Mouse (Mus musculus) midbrain, embryonic 11.5 days (tissue): ENCODE data around the gene Mnd1. TPM values are rescaled to one million over a fixed set of nuclear protein-coding genes. Genes with fewer than 3 reads are reported as not detected.

Experiments
- ATAC-seq: fragments of 200-750 bp; cut with Nextera tagmentation; 2 replicates; pipeline ENCODE4 v1.8.0; 2017; ENCODE audit warnings: moderate TSS enrichment, moderate library complexity; ENCODE audit not compliant: low FRiP score
- DNase-seq: peaks from one replicate; pipeline ENCODE4 v3.0.0; 2015; ENCODE audit warnings: low spot score; ENCODE audit errors: missing footprints
- H3K27ac ChIP-seq: fragments of 300-500 bp; sonication (generic); 2 replicates; pipeline ENCODE4 v1.5.1; 2014; ENCODE audit warnings: low read depth, low read length
- H3K27me3 ChIP-seq: fragments of 300-500 bp; sonication (generic); 2 replicates; pipeline ENCODE4 v1.6.1; 2014; ENCODE audit warnings: mild to moderate bottlenecking, low read length, moderate library complexity, mixed read lengths; ENCODE audit not compliant: control insufficient read depth, insufficient read depth
- H3K36me3 ChIP-seq: fragments of 300-500 bp; sonication (generic); 2 replicates; pipeline ENCODE4 v1.6.1; 2014; ENCODE audit warnings: mild to moderate bottlenecking, low read length, moderate library complexity, mixed read lengths; ENCODE audit not compliant: control insufficient read depth, insufficient read depth
- H3K4me1 ChIP-seq: fragments of 300-500 bp; sonication (generic); 2 replicates; pipeline ENCODE4 v1.6.1; 2014; ENCODE audit warnings: low read length; ENCODE audit not compliant: control insufficient read depth, insufficient read depth
- H3K4me2 ChIP-seq: fragments of 300-500 bp; sonication (generic); 2 replicates; pipeline ENCODE4 v1.6.1; 2014; ENCODE audit warnings: mild to moderate bottlenecking, moderate library complexity
- H3K4me3 ChIP-seq: fragments of 300-500 bp; sonication (generic); 2 replicates; pipeline ENCODE4 v1.5.1; 2014; ENCODE audit warnings: low read depth, low read length
- H3K9ac ChIP-seq: fragments of 300-500 bp; sonication (generic); 2 replicates; pipeline ENCODE4 v1.6.1; 2014; ENCODE audit warnings: low read length
- H3K9me3 ChIP-seq: fragments of 300-500 bp; sonication (generic); 2 replicates; pipeline ENCODE4 v1.6.1; 2016; ENCODE audit warnings: low read length; ENCODE audit not compliant: control insufficient read depth
- WGBS: fragments of 180-500 bp; shearing (Covaris S2); extraction: QIAGEN DNeasy Blood & Tissue Kit; methylation state at CpG from one replicate; pipeline ENCODE4 v1.1.7; 2014; 5-methylcytosine and 5-hydroxymethylcytosine counted together
- polyA plus RNA-seq: library from polyadenylated mRNA; unstranded; fragments of >200 nt; fragmentation: Nextera tagmentation; extraction: Ambion mirVana; gene quantifications from 2 replicates; pipeline ENCODE4 v1.2.1, GENCODE M21; 2014

The Mnd1 gene
- polyA plus RNA-seq = 9.0 and 10.8 TPM in 2 replicates

GRCm38 (mm10) chr3:84155558-84156006 lies at the start of gene Mnd1:
Mnd1 (minus strand) TSS chr3:84155786.
- peak; percentile 99 for DNase-seq
- WGBS = 1% methylated on average over 29 of the region's 29 CpGs
- no peaks in the 10 kb centered on the region for H3K36me3 ChIP-seq
- peak within 1 kb of the TSS; percentile 69 for H3K9ac ChIP-seq
- peak; percentile 99 for ATAC-seq
- no peaks in the 10 kb centered on the region for H3K4me1 ChIP-seq
- peak within 1 kb of the TSS; percentile 77 for H3K4me2 ChIP-seq
- H3K9me3 ChIP-seq = no peaks in the 10 kb centered on the region; the same call in 1 of the 2 replicates
- no peaks in the 10 kb centered on the region for H3K27me3 ChIP-seq
- no peak within 1 kb of the TSS for H3K27ac ChIP-seq
- peak within 1 kb of the TSS; percentile 38 for H3K4me3 ChIP-seq

GRCm38 (mm10) chr3:84204640-84205039 lies 49.1 kb upstream of the Mnd1 start:
- H3K36me3 ChIP-seq = peaks cover 15% of the 10 kb centered on the region
- H3K4me3 ChIP-seq = no peak overlapping the region
- no peaks in the 10 kb centered on the region for H3K27me3 ChIP-seq
- no peak overlapping the region for H3K9ac ChIP-seq
- H3K9me3 ChIP-seq = no peaks in the 10 kb centered on the region
- ATAC-seq = no peak
- no peaks in the 10 kb centered on the region for H3K4me1 ChIP-seq
- no peak overlapping the region for H3K27ac ChIP-seq
- 91% methylated on average over 5 of the region's 5 CpGs for WGBS
- no peak overlapping the region for H3K4me2 ChIP-seq
- DNase-seq = no peak

GRCm38 (mm10) chr3:84200559-84201420 lies 45.2 kb upstream of the Mnd1 start:
- Histone ChIP-seq H3K27ac (no peak overlapping the region; the same call in 1 of the 2 replicates), H3K9me3 (no peaks in the 10 kb centered on the region), H3K9ac (no peak overlapping the region), H3K4me2 (no peak overlapping the region), H3K36me3 (peaks cover 9% of the 10 kb centered on the region; the same call in 1 of the 2 replicates), H3K4me1 (no peaks in the 10 kb centered on the region), H3K27me3 (no peaks in the 10 kb centered on the region), H3K4me3 (no peak overlapping the region)
- ATAC-seq (peak; percentile 70), DNase-seq (peak; percentile 88)
- WGBS = 82% methylated on average over 13 of the region's 13 CpGs

GRCm38 (mm10) chr3:84199516-84199915 lies 43.9 kb upstream of the Mnd1 start:
- Histone ChIP-seq H3K9ac (no peak overlapping the region), H3K27me3 (no peaks in the 10 kb centered on the region), H3K27ac (no peak overlapping the region), H3K4me1 (no peaks in the 10 kb centered on the region), H3K4me2 (no peak overlapping the region), H3K9me3 (no peaks in the 10 kb centered on the region), H3K4me3 (no peak overlapping the region), H3K36me3 (peaks cover 6% of the 10 kb centered on the region; the same call in 1 of the 2 replicates)
- ATAC-seq (no peak), DNase-seq (peak; percentile 88)
- WGBS = 95% methylated on average over 9 of the region's 9 CpGs

- WGBS = 94% methylated on average over 3 of the region's 3 CpGs
- peaks cover 6% of the 10 kb centered on the region; the same call in 1 of the 2 replicates for H3K36me3 ChIP-seq
- H3K4me3 ChIP-seq = no peak overlapping the region
Measured at GRCm38 (mm10) chr3:84198229-84198628, 42.6 kb upstream of the Mnd1 start.

GRCm38 (mm10) chr3:84193881-84194280 lies 38.3 kb upstream of the Mnd1 start:
- no peak for DNase-seq
- H3K36me3 ChIP-seq = peaks cover 5% of the 10 kb centered on the region; the same call in 1 of the 2 replicates
- no peaks in the 10 kb centered on the region for H3K9me3 ChIP-seq
- H3K4me1 ChIP-seq = peaks cover 10% of the 10 kb centered on the region
- 0 out of 2 replicates have a peak, but pooled peaks have one; percentile 10 for ATAC-seq
- H3K27me3 ChIP-seq = no peaks in the 10 kb centered on the region; the same call in 1 of the 2 replicates
- WGBS = 57% methylated on average over 4 of the region's 4 CpGs
- H3K4me2 ChIP-seq = no peak overlapping the region
- no peak overlapping the region for H3K27ac ChIP-seq
- H3K4me3 ChIP-seq = no peak overlapping the region
- H3K9ac ChIP-seq = no peak overlapping the region

More at GRCm38 (mm10) chr3:84198229-84198628, 42.6 kb upstream of the Mnd1 start:
- DNase-seq = no peak
- H3K4me1 ChIP-seq = no peaks in the 10 kb centered on the region
- H3K4me2 ChIP-seq = no peak overlapping the region
- no peak for ATAC-seq
- H3K27me3 ChIP-seq = no peaks in the 10 kb centered on the region
- no peak overlapping the region for H3K9ac ChIP-seq
- no peaks in the 10 kb centered on the region for H3K9me3 ChIP-seq
- H3K27ac ChIP-seq = no peak overlapping the region

- Histone ChIP-seq H3K36me3 (peaks cover 5% of the 10 kb centered on the region; the same call in 1 of the 2 replicates), H3K4me1 (peaks cover 10% of the 10 kb centered on the region), H3K27ac (no peak overlapping the region), H3K27me3 (no peaks in the 10 kb centered on the region; the same call in 1 of the 2 replicates), H3K4me2 (no peak overlapping the region), H3K4me3 (no peak overlapping the region), H3K9me3 (no peaks in the 10 kb centered on the region), H3K9ac (0 out of 2 replicates have a peak overlapping the region, but pooled peaks have one; percentile 20)
- 55% methylated on average over 21 of the region's 21 CpGs for WGBS
- DNase-seq (peak; percentile 88), ATAC-seq (peak; percentile 31)
Measured at GRCm38 (mm10) chr3:84191141-84191881, 35.7 kb upstream of the Mnd1 start.

- H3K4me3 ChIP-seq = no peak overlapping the region
- DNase-seq (peak; percentile 91), ATAC-seq (peak; percentile 66)
- peak overlapping the region; percentile 20; the same call in 1 of the 2 replicates for H3K9ac ChIP-seq
- H3K27ac ChIP-seq = no peak overlapping the region
- H3K27me3 ChIP-seq = no peaks in the 10 kb centered on the region; the same call in 1 of the 2 replicates
- WGBS = 17% methylated on average over 41 of the region's 41 CpGs
- peaks cover 10% of the 10 kb centered on the region for H3K4me1 ChIP-seq
- H3K9me3 ChIP-seq = no peaks in the 10 kb centered on the region
- peaks cover 3% of the 10 kb centered on the region; the same call in 1 of the 2 replicates for H3K36me3 ChIP-seq
- no peak overlapping the region for H3K4me2 ChIP-seq
Measured at GRCm38 (mm10) chr3:84190513-84191061, 35.0 kb upstream of the Mnd1 start.
